Mouse (Mus musculus): ENCODE results near the gene A830018L16Rik. TPM values are rescaled to one million over a fixed set of nuclear protein-coding genes. Genes with fewer than 3 reads are reported as not detected.

Gene A830018L16Rik
- 3.0 and 3.1 TPM in 2 replicates for polyA plus RNA-seq (2015; fragmentation: Nextera tagmentation; extraction: Ambion mirVana)

GRCm38 (mm10) chr1:11413894-11414556 lies at the start of gene A830018L16Rik:
A830018L16Rik (plus strand) TSS chr1:11414105.
- no peak within 1 kb of the TSS for H3K27ac ChIP-seq

GRCm38 (mm10) chr1:11385846-11386245 lies 28.1 kb upstream of the A830018L16Rik start:
- H3K4me2 ChIP-seq (replicated peaks), result no peak overlapping the region
- no peak overlapping the region for H3K27ac ChIP-seq
- no peaks in the 10 kb centered on the region for H3K36me3 ChIP-seq
- no peaks in the 10 kb centered on the region for H3K27me3 ChIP-seq
- no peaks in the 10 kb centered on the region for H3K4me1 ChIP-seq (replicated peaks)
- WGBS, result 65% methylated on average over 3 of the region's 3 CpGs
- H3K9ac ChIP-seq (replicated peaks), result no peak overlapping the region
- H3K4me3 ChIP-seq (replicated peaks), result no peak overlapping the region
- no peaks in the 10 kb centered on the region for H3K9me3 ChIP-seq
- ATAC-seq, result no peak

More at GRCm38 (mm10) chr1:11413894-11414556, at the start of gene A830018L16Rik:
- peak within 1 kb of the TSS; percentile 57 for H3K4me3 ChIP-seq (replicated peaks)
- H3K9me3 ChIP-seq, result no peaks in the 10 kb centered on the region
- H3K9ac ChIP-seq (replicated peaks), result peak within 1 kb of the TSS; percentile 80
- H3K4me1 ChIP-seq (replicated peaks), result peaks cover 8% of the 10 kb centered on the region; the same call in 1 of the 2 replicates
- no peaks in the 10 kb centered on the region for H3K36me3 ChIP-seq
- under 1% methylated on average over 50 of the region's 50 CpGs for WGBS
- H3K27me3 ChIP-seq, result peaks cover 31% of the 10 kb centered on the region
- ATAC-seq, result peak; percentile 100
- H3K4me2 ChIP-seq (replicated peaks), result peak within 1 kb of the TSS; percentile 80

DNA sequence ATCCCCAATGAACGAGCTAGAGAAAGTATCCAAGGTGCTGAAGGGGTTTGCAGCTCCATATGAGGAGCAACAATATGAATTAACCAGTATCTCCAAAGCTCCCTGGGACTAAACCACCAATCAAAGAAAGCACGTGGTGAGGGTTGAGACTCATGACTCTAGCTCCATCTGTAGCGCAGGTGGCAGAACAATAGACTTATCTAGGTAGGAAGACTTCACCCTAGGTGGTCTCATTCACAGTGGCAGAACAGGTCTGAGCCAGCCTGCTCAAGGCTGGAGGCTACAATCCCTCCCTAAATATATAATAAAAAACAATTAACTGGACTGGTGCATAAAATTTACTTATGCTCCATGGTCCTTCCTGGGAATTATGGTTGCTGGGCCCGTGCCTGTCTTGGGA lies 18.5 kb upstream of the A830018L16Rik start:
- no peak overlapping the region for H3K27ac ChIP-seq
- H3K4me3 ChIP-seq (replicated peaks), result no peak overlapping the region
- no peaks in the 10 kb centered on the region for H3K27me3 ChIP-seq
- H3K36me3 ChIP-seq, result no peaks in the 10 kb centered on the region
- no peaks in the 10 kb centered on the region for H3K4me1 ChIP-seq (replicated peaks)
- no peak for ATAC-seq
- no peak overlapping the region for H3K4me2 ChIP-seq (replicated peaks)
- no peaks in the 10 kb centered on the region for H3K9me3 ChIP-seq
- no peak overlapping the region for H3K9ac ChIP-seq (replicated peaks)
- 54% methylated on average over 4 of the region's 4 CpGs for WGBS

GRCm38 (mm10) chr1:11395996-11396736 lies 17.7 kb upstream of the A830018L16Rik start:
- no peak for ATAC-seq
- WGBS, result 92% methylated on average over 2 of the region's 2 CpGs
- Histone ChIP-seq H3K4me2 (replicated peaks) (no peak overlapping the region), H3K4me1 (replicated peaks) (no peaks in the 10 kb centered on the region), H3K27ac (no peak overlapping the region), H3K9me3 (no peaks in the 10 kb centered on the region), H3K9ac (replicated peaks) (no peak overlapping the region), H3K27me3 (no peaks in the 10 kb centered on the region), H3K36me3 (no peaks in the 10 kb centered on the region), H3K4me3 (replicated peaks) (no peak overlapping the region)

DNA sequence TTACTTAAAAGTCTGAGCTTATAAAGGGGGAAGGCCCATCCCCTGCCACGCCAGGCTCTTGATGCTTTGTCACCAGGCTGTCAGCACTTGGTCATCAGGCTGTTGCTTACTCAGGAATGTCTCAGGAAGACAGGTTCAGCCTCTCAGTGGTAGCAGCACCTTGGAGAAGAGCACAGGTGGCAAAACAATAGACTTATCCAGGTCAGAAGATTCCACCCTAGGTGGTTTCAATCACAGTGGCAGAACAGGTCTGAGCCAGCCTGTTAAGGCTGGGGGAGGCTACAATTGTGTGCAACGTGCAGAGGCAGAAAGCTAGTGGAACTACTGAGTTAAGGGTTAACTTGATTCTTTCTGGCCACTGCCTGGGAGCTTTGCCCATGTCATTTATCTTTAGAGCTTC lies 12.7 kb upstream of the A830018L16Rik start:
- 43% methylated on average over 2 of the region's 2 CpGs for WGBS
- Histone ChIP-seq H3K27me3 (no peaks in the 10 kb centered on the region), H3K4me1 (replicated peaks) (no peaks in the 10 kb centered on the region), H3K36me3 (no peaks in the 10 kb centered on the region), H3K9me3 (no peaks in the 10 kb centered on the region), H3K4me2 (replicated peaks) (no peak overlapping the region), H3K4me3 (replicated peaks) (no peak overlapping the region), H3K27ac (no peak overlapping the region), H3K9ac (replicated peaks) (no peak overlapping the region)
- no peak for ATAC-seq

GRCm38 (mm10) chr1:11405527-11405926 lies 8.4 kb upstream of the A830018L16Rik start:
- no peaks in the 10 kb centered on the region for H3K36me3 ChIP-seq
- H3K9ac ChIP-seq (replicated peaks), result no peak overlapping the region
- no peak for ATAC-seq
- H3K27ac ChIP-seq, result no peak overlapping the region
- H3K4me3 ChIP-seq (replicated peaks), result no peak overlapping the region
- H3K4me1 ChIP-seq (replicated peaks), result no peaks in the 10 kb centered on the region
- H3K9me3 ChIP-seq, result no peaks in the 10 kb centered on the region
- H3K27me3 ChIP-seq, result no peaks in the 10 kb centered on the region
- H3K4me2 ChIP-seq (replicated peaks), result no peak overlapping the region

DNA sequence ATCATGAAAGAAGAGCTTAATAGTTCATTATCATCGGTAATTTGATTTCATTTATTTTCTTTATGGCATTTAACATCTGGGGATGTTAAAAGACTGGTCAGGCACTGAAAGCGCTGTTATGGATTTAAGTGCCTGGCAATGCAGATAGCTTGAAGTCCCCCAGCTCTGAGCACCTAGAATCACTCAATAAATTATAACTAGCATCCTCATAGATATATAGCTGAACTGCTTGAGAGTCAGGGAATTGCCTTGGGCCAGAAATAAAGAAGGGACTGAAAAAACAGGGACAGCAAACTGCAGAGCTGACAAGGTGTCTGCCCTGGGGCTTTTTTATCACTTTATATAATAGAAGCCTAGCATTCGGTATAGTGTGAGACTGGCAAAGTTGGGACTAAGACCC lies 7.9 kb upstream of the A830018L16Rik start:
- Histone ChIP-seq H3K27me3 (no peaks in the 10 kb centered on the region), H3K9ac (replicated peaks) (no peak overlapping the region), H3K4me2 (replicated peaks) (no peak overlapping the region), H3K4me1 (replicated peaks) (no peaks in the 10 kb centered on the region), H3K27ac (no peak overlapping the region), H3K4me3 (replicated peaks) (no peak overlapping the region), H3K9me3 (no peaks in the 10 kb centered on the region), H3K36me3 (no peaks in the 10 kb centered on the region)
- ATAC-seq, result no peak
- 85% methylated on average over 3 of the region's 3 CpGs for WGBS

- H3K9ac ChIP-seq (replicated peaks), result peak overlapping the region; percentile 80
- H3K27me3 ChIP-seq, result peaks cover 31% of the 10 kb centered on the region
- no peak; the same call in 1 of the 2 replicates for ATAC-seq
- H3K9me3 ChIP-seq, result no peaks in the 10 kb centered on the region
- H3K4me2 ChIP-seq (replicated peaks), result peak overlapping the region; percentile 80
- H3K4me3 ChIP-seq (replicated peaks), result peak overlapping the region; percentile 57
- H3K36me3 ChIP-seq, result no peaks in the 10 kb centered on the region
- no peak overlapping the region for H3K27ac ChIP-seq
- H3K4me1 ChIP-seq (replicated peaks), result peaks cover 8% of the 10 kb centered on the region; the same call in 1 of the 2 replicates
- WGBS, result 3% methylated on average over 9 of the region's 9 CpGs
These were observed 655 bp downstream of the A830018L16Rik start for GRCm38 (mm10) chr1:11414560-11414959.

DNA sequence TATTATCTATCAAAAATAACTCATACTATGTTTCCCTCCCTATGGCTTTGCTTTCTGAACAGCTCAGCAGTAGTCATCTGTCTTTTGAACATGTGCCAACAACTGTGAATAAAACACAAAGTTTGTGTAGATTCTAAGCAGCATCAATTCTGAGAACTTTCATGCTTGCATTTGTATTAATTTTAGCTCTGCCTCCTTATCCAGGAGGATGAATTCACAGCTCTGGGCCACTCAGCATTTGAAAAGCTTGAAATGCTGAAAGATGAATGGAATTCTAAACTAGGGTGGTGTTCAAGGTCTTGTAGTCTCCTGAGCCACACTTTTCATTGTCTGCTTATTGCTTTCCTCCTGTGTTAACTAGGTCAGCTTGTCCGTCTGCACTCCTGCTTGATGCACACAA lies 13.4 kb downstream of the A830018L16Rik start:
- Histone ChIP-seq H3K27me3 (no peaks in the 10 kb centered on the region), H3K36me3 (no peaks in the 10 kb centered on the region), H3K27ac (no peak overlapping the region), H3K4me3 (replicated peaks) (no peak overlapping the region), H3K9me3 (no peaks in the 10 kb centered on the region), H3K4me2 (replicated peaks) (no peak overlapping the region), H3K9ac (replicated peaks) (no peak overlapping the region), H3K4me1 (replicated peaks) (no peaks in the 10 kb centered on the region)
- 84% methylated on average over 1 of the region's 1 CpGs for WGBS
- ATAC-seq, result no peak

- Histone ChIP-seq H3K4me3 (replicated peaks) (no peak overlapping the region), H3K27me3 (no peaks in the 10 kb centered on the region), H3K36me3 (no peaks in the 10 kb centered on the region), H3K9me3 (no peaks in the 10 kb centered on the region), H3K4me2 (replicated peaks) (no peak overlapping the region), H3K27ac (no peak overlapping the region), H3K4me1 (replicated peaks) (no peaks in the 10 kb centered on the region), H3K9ac (replicated peaks) (no peak overlapping the region)
- no peak for ATAC-seq
- 85% methylated on average over 1 of the region's 1 CpGs for WGBS
These were observed 44.4 kb downstream of the A830018L16Rik start for GRCm38 (mm10) chr1:11458353-11458752.

DNA sequence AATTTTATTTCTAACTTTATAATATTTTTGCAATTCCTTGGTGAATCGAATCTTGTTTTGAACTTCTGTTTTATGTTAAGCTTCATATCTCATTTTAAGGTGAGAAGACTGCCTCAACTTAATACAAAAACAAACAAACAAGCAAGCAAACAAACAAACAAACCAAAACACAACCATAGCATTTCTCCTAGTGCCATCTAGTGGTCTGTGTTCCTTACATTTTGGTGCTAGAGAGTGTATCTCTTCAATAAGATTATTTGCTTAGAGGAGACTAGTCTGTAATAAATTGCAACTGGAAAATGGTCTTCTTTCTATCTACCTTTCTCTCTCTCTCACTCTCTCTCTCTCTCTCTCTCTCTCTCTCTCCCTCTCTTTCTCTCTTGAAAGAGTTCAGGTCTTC lies 52.4 kb downstream of the A830018L16Rik start:
- ATAC-seq, result no peak
- Histone ChIP-seq H3K9ac (replicated peaks) (no peak overlapping the region), H3K36me3 (no peaks in the 10 kb centered on the region), H3K27me3 (no peaks in the 10 kb centered on the region), H3K4me3 (replicated peaks) (no peak overlapping the region), H3K9me3 (no peaks in the 10 kb centered on the region), H3K4me1 (replicated peaks) (no peaks in the 10 kb centered on the region), H3K27ac (no peak overlapping the region), H3K4me2 (replicated peaks) (no peak overlapping the region)
- WGBS, result 80% methylated on average over 1 of the region's 1 CpGs

DNA sequence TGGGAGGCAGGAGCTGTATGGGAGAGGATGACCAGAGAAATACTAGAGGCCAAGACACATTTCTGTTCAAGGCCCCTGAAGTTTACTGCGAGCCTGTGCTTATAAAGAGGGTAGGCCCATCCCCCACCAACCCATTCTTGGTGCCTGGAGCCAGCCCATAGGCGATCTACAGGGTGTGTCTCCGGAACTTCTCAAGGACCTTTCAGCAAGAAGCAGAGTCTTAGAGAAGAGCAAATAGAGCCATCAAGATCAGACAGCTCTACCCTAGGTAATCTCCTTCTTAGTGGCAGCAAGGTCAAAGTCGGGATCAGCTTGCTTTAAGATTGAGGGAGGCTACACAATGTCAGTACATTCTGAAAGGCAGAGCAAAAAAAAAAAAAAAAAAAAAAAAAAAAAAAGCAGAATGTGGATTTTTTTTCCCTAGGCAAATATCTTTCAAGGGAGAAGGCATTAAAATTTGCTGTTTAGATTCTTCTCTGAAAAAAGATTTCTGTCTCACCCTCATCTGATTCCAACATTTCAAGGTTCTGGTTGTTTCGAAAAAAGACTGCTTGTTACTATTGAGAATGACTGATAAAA lies 53.2 kb downstream of the A830018L16Rik start:
- Histone ChIP-seq H3K27ac (no peak overlapping the region), H3K9me3 (no peaks in the 10 kb centered on the region), H3K9ac (replicated peaks) (no peak overlapping the region), H3K36me3 (no peaks in the 10 kb centered on the region), H3K27me3 (no peaks in the 10 kb centered on the region), H3K4me1 (replicated peaks) (no peaks in the 10 kb centered on the region), H3K4me3 (replicated peaks) (no peak overlapping the region), H3K4me2 (replicated peaks) (no peak overlapping the region)
- no peak for ATAC-seq
- 42% methylated on average over 5 of the region's 5 CpGs for WGBS

All from midbrain, embryonic 13.5 days (tissue).